Mouse (Mus musculus) left cerebral cortex, adult 18-20 months (tissue): Measurements from ENCODE around the gene 5730455P16Rik. TPM values are rescaled to one million over a fixed set of nuclear protein-coding genes. Genes with fewer than 3 reads are reported as not detected.
"Not testable (repeated sequence)": the region's sequence is repeated elsewhere in the genome, so short reads cannot be mapped to it uniquely, and the experiment has no call there.

Experiments used
- DNase-seq, 2 experiments: peaks; one replicate each; pipeline ENCODE4 v3.0.0; 2021 to 2022; ENCODE audit warnings: low spot score in 2 of 2, mixed read lengths in 1 of 2
- long read RNA-seq, 2 experiments: library from polyadenylated mRNA; stranded (forward); transcript quantifications; one replicate each; pipeline ENCODE4 v2.0.0; 2021
- total RNA-seq, 2 experiments: library from RNA; stranded (reverse); gene quantifications; 2 replicates each; pipeline ENCODE4 v1.2.3; 2021

5730455P16Rik gene
- 10 to 100 TPM; 49.5 to 53.9 TPM for total RNA-seq
- long read RNA-seq, experiment 1, full-length matches to known transcripts, result 46 of 64 reads
- long read RNA-seq, experiment 1, partial matches to known transcripts, result 4 of 64 reads
- long read RNA-seq, experiment 1, other reads (novel, unspliced or antisense), result 14 of 64 reads
- long read RNA-seq, experiment 2, full-length matches to known transcripts, result 17 of 23 reads
- long read RNA-seq, experiment 2, partial matches to known transcripts, result 0 of 23 reads
- long read RNA-seq, experiment 2, other reads (novel, unspliced or antisense), result 6 of 23 reads

GRCm38 (mm10) chr11:80377712-80378451, at the start of gene 5730455P16Rik:
Gene 5730455P16Rik (minus strand): TSS chr11:80378034.
- peak; percentile 84 to 86 for DNase-seq

GRCm38 (mm10) chr11:80426029-80426813, 48.4 kb upstream of the 5730455P16Rik start:
- not testable (repeated sequence) for DNase-seq

DNA sequence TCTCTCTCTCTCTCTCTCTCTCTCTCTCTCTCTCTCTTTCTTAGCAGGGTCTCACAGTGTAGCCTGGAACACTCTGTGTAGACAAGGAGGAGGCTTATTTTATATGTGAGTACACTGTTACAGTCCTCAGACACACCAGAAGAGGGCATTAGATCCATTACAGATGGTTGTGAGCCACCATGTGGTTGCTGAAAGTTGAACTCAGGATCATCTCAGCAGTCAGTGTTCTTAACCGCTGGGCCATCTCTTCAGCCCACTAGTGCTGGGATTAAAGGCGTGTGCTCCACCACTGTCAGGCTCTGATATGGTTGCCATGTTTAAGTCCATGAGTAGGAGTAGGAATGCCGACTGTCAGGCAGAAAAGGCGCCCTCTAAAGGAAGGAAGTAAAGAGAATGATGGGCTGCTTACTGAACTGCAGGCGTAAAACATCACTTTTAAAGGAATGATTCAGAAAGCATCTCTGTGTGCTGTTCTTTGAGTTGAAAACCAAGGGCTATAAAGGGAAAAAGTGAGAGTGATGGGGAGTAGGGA, 47.5 kb upstream of the 5730455P16Rik start:
- no peak for DNase-seq

GRCm38 (mm10) chr11:80424691-80425090, 46.9 kb upstream of the 5730455P16Rik start:
- DNase-seq, result no peak

GRCm38 (mm10) chr11:80421421-80422047, 43.7 kb upstream of the 5730455P16Rik start:
- no peak for DNase-seq

DNA sequence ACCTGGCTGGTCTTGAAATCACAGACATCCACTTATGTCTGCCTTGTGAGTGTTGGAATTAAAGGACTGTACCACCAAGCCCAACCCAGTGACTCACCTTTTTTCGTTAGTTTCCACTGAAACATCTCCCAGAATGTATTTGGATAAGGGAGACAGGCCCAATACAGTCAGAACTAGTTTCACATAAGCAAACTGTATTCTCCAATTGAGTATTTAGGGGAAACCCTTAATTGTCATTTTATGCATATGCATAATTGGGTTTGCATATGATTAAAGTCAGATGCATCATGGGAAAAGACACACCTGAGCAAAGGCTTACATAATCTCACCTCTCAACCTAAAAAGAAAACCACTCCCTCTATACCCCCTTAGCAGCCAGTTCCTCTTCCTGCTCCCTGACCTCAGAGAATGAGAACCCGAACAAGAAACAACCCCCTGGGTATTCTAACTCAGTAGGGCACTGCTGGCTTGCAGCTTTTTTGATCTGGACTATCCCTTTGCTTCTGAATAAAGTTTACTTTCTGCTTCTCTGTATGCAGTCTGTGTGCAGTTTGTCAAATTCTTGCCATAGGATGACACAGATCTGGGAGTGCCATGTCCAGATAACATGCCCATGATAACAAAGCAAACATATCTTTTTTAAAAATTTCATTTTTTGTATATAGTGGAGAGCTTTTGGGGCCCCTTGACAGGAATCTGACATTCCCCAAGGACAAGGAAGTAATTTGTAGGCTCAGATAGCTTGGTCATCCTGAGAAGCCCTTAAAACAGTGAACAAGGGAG, 42.6 kb upstream of the 5730455P16Rik start:
- no peak for DNase-seq

DNA sequence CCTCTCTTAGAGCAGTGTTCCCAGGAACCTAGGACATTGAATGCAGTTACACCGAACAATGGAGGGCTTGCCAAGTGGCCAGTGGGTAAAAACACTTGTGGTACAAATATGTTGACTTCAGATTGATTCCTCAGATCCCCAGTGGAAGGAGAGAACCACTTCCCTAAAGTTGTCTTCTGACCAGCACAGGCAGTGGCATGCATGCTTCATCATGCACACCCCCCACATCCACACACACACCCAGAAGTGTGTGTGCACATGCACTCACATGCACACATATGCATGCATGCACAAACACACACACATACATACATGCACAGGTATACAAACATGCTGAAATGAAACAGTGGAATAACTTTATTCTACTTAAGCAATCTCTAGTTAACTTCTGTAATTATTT, 41.9 kb upstream of the 5730455P16Rik start:
- no peak for DNase-seq

- no peak for DNase-seq
These were observed 39.3 kb upstream of the 5730455P16Rik start for GRCm38 (mm10) chr11:80417085-80417484.

DNA sequence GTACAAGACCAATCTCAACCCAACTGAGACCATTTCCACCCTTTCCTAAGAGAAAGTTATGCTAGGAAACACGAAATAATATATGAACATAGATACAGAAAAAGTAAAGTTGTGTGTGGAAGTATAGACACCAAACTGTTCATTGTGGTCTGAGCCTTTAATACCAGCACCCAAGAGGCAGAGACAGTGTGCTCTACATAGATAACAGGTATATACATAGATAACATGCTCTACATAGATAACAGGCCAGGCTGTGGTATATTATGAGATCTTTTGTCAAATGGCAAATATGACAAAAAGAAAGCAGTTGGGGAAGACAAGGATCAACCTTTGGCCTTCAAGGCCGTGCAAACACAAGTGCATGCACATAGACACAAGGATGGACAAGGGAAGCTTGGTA, 32.5 kb upstream of the 5730455P16Rik start:
- DNase-seq, result no peak

- not testable (repeated sequence) for DNase-seq
These were observed 30.0 kb upstream of the 5730455P16Rik start for GRCm38 (mm10) chr11:80407878-80408277.

DNA sequence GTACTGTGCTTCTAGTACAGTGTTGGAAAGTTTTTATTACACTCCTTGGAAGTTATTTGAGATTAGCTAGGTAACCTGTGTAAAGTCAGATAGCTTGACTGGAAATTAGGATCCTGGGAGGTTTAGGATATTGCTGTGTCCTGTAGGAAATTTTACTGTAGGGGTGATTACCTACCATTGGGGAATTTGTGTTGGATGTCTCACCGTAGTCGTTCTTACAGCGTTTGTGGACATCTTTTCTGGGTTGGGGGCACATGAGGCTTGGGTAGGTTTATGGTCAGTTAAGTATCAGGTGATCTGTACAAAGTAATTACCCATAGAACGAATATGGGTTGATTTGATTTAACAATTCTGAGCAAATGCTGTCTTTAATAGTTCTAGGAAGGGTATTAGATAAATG, 18.8 kb upstream of the 5730455P16Rik start:
- no peak for DNase-seq

- no peak for DNase-seq
These were observed 18.1 kb upstream of the 5730455P16Rik start for GRCm38 (mm10) chr11:80395930-80396329.

DNA sequence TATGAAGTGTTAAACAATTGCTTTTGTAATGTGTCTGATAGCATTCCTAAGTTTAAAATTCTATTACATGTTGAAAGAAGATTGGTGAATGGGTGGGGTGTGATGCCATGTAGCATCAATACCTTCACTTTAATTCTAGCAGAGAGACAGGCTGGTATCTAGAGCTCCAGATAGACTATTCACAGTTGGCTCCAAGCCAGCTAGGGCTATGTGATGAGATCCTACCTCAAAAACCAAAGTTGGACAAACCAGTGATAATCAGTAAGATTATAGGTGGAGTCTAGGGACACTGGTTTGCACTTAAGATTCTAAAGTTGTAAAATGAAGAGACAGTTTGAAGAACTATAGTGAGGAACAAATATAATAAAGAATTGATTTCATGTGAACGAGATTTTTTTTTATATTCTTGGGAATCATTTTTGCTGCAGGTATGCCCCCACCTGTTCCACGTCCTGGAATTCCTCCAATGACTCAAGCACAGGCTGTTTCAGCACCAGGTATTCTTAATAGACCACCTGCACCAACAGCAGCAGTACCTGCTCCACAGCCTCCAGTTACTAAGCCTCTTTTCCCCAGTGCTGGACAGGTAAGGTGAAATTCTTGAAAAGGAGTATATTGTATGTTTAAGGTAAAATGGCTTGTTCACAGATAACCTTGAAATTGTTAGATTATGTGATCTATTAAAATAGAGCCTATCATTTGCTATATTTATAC, 13.7 kb upstream of the 5730455P16Rik start:
- DNase-seq, result no peak

GRCm38 (mm10) chr11:80389885-80390284, 12.1 kb upstream of the 5730455P16Rik start:
- DNase-seq, result no peak

DNA sequence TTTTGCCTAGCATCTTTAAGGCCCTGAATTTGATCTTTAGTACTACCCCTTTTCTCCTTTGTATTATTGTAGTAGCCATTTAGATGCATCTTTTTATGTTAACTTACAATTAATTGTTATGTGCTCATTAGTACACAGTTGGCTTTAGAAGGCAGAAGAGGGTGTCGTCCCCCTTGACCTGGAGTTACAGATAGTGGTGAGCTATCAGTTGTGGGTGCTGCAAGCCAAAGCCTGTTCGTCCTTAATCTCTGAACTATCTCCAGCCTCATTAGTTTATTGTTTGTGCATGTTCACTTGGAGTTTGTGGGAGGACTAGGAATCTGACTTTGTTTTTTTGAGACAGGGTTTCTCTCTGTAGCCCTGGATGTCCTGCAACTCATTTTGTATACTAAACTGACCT, 9.0 kb upstream of the 5730455P16Rik start:
- no peak for DNase-seq

- no peak for DNase-seq
These were observed 7.2 kb upstream of the 5730455P16Rik start for GRCm38 (mm10) chr11:80385055-80385454.

DNA sequence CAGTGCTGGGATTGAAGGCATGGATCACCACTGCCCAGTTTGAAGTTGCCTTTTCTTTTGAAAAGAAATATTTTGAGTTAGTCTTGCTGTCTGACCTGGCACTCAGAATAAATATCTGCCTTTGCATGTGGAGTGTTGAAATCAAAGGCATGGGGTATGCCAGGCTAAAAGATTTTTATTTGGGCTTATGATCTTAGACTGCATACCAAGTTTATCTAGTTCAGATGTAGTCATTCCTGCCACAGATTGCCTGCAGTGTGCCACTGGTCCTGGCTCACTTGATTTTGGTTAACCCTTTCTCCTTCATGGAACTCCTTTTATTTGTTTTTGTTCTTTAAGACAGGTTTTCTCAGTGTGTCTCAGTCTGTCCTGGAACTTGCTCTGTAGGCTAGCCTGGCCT, 6.6 kb upstream of the 5730455P16Rik start:
- DNase-seq, result no peak

GRCm38 (mm10) chr11:80383626-80384046, 5.8 kb upstream of the 5730455P16Rik start:
- no peak for DNase-seq

DNA sequence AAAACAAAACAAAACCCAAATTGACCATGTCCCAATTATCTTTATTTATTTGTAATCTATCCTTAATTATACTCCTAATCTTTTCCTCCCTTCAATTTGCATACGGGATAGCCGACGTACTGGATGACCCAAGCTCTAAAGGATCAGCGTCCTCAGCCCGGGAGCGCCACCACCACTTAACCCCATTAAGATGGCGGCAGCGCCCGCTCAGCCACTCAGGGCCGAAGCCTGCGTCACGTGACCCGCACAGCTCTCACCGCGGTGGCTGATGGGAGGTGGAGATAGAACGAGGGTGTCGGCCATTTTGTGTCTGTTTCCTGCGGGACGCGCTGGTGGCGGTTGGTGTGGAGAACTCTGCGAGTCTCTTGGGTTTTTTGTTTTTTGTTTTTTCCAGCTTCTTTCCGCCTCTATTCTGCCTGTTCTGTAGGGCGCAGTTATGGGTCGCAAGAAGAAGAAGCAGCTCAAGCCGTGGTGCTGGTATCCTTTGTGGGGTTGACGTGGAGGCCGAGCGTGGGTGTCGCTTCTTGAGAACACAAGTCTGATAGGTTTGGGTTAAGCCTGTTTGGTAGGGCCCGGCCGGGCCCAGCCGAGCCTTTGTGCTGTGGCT, 5.3 kb upstream of the 5730455P16Rik start, which contains the start of gene Zfp207:
Zfp207 (plus strand) TSS at position 261 of the 607 bp plus-strand sequence.
- peak; percentile 98 to 99 for DNase-seq
